Mouse (Mus musculus) olfactory bulb, adult 2 months (tissue): ENCODE results near the gene Ntn4. TPM values are rescaled to one million over a fixed set of nuclear protein-coding genes. Genes with fewer than 3 reads are reported as not detected.

Experiments used
- H3K27ac ChIP-seq: fragments of 200-500 bp; 2 replicates; pipeline ENCODE4 v1.5.1; 2012; ENCODE audit warnings: low read depth, low read length; ENCODE audit not compliant: insufficient read depth
- H3K4me1 ChIP-seq: fragments of 200-500 bp; 2 replicates; pipeline ENCODE4 v1.6.1; 2012; ENCODE audit warnings: low read length; ENCODE audit not compliant: control insufficient read depth, insufficient read depth
- H3K4me3 ChIP-seq: fragments of 200-500 bp; 2 replicates; pipeline ENCODE4 v1.5.1; 2012; ENCODE audit warnings: mild to moderate bottlenecking, low read depth, low read length, moderate library complexity; ENCODE audit not compliant: insufficient read depth
- CTCF ChIP-seq: fragments of 200-500 bp; IDR thresholded peaks from 2 replicates; pipeline ENCODE4 v1.5.1; 2012; ENCODE audit warnings: low read depth, mild to moderate bottlenecking, low read length, moderate library complexity; ENCODE audit not compliant: insufficient read depth
- POLR2A ChIP-seq: fragments of 200-500 bp; IDR thresholded peaks from 2 replicates; pipeline ENCODE4 v1.6.1; 2012; ENCODE audit warnings: mild to moderate bottlenecking, low read depth, low read length, moderate library complexity; ENCODE audit not compliant: insufficient read depth
- WGBS: fragments of 180-500 bp; shearing (Covaris S2); methylation state at CpG from one replicate; pipeline ENCODE4 v1.1.7; 2018; 5-methylcytosine and 5-hydroxymethylcytosine counted together
- polyA plus RNA-seq: library from polyadenylated mRNA; stranded (reverse); fragments of >200 nt; gene quantifications from 2 replicates; pipeline ENCODE4 v1.2.4, GENCODE M21; 2012; ENCODE audit warnings: low replicate concordance; ENCODE audit not compliant: missing spikeins, insufficient read depth, insufficient read length

Gene Ntn4
- polyA plus RNA-seq, 1 experiment, result not detected

- H3K27ac ChIP-seq, result no peak overlapping the region
- H3K4me1 ChIP-seq, result no peaks in the 10 kb centered on the region
- WGBS, result 55% methylated on average over 21 of the region's 21 CpGs
- TF ChIP-seq CTCF (no peak), POLR2A (no peak)
- H3K4me3 ChIP-seq, result no peak overlapping the region
Observed at GRCm38 (mm10) chr10:93707149-93708075, 66.9 kb downstream of the Ntn4 start.

GRCm38 (mm10) chr10:93708076-93708473 lies 67.6 kb downstream of the Ntn4 start:
- Histone ChIP-seq H3K27ac (no peak overlapping the region), H3K4me3 (no peak overlapping the region), H3K4me1 (no peaks in the 10 kb centered on the region)
- 83% methylated on average over 6 of the region's 6 CpGs for WGBS
- TF ChIP-seq CTCF (no peak), POLR2A (no peak)

GRCm38 (mm10) chr10:93708515-93708914 lies 68.0 kb downstream of the Ntn4 start:
- H3K4me1 ChIP-seq, result no peaks in the 10 kb centered on the region
- WGBS, result 96% methylated on average over 5 of the region's 5 CpGs
- no peak overlapping the region for H3K4me3 ChIP-seq
- no peak overlapping the region for H3K27ac ChIP-seq
- TF ChIP-seq CTCF (no peak), POLR2A (no peak)

- no peak overlapping the region for H3K27ac ChIP-seq
- H3K4me1 ChIP-seq, result no peaks in the 10 kb centered on the region
- 91% methylated on average over 8 of the region's 8 CpGs for WGBS
- TF ChIP-seq POLR2A, result no peak
- TF ChIP-seq CTCF, result no peak
- no peak overlapping the region for H3K4me3 ChIP-seq
Observed at GRCm38 (mm10) chr10:93709536-93709935, 69.1 kb downstream of the Ntn4 start.

GRCm38 (mm10) chr10:93721625-93722337 lies 81.3 kb downstream of the Ntn4 start:
- 88% methylated on average over 5 of the region's 5 CpGs for WGBS
- H3K4me3 ChIP-seq, result no peak overlapping the region
- TF ChIP-seq CTCF (no peak), POLR2A (no peak)

GRCm38 (mm10) chr10:93723942-93724542 lies 83.6 kb downstream of the Ntn4 start:
- no peak for TF ChIP-seq CTCF
- no peak for TF ChIP-seq POLR2A
- Histone ChIP-seq H3K4me3 (no peak overlapping the region), H3K27ac (no peak overlapping the region), H3K4me1 (peaks cover 5% of the 10 kb centered on the region)
- WGBS, result 25% methylated on average over 11 of the region's 11 CpGs

More at GRCm38 (mm10) chr10:93721625-93722337, 81.3 kb downstream of the Ntn4 start:
- H3K4me1 ChIP-seq, result peaks cover 5% of the 10 kb centered on the region
- no peak overlapping the region for H3K27ac ChIP-seq

GRCm38 (mm10) chr10:93728131-93728530 lies 87.7 kb downstream of the Ntn4 start:
- 88% methylated on average over 5 of the region's 5 CpGs for WGBS
- H3K4me1 ChIP-seq, result peaks cover 5% of the 10 kb centered on the region
- H3K27ac ChIP-seq, result no peak overlapping the region
- H3K4me3 ChIP-seq, result no peak overlapping the region
- TF ChIP-seq POLR2A, result no peak
- TF ChIP-seq CTCF, result no peak

- 69% methylated on average over 6 of the region's 6 CpGs for WGBS
- no peak for TF ChIP-seq CTCF
- no peak for TF ChIP-seq POLR2A
- H3K27ac ChIP-seq, result no peak overlapping the region
- H3K4me3 ChIP-seq, result no peak overlapping the region
- no peaks in the 10 kb centered on the region for H3K4me1 ChIP-seq
Observed at GRCm38 (mm10) chr10:93730514-93730913, 90.0 kb downstream of the Ntn4 start.

GRCm38 (mm10) chr10:93731248-93731691 lies 90.8 kb downstream of the Ntn4 start:
- TF ChIP-seq POLR2A (no peak), CTCF (no peak)
- H3K4me1 ChIP-seq, result peaks cover 1% of the 10 kb centered on the region; the same call in 1 of the 2 replicates
- 87% methylated on average over 9 of the region's 9 CpGs for WGBS
- H3K4me3 ChIP-seq, result no peak overlapping the region
- H3K27ac ChIP-seq, result no peak overlapping the region
